Mouse (Mus musculus) thymus, postnatal 36 days (tissue): ENCODE measurements around the gene Mpz.

Experiments used
- DNase-seq, 2 experiments: peaks; one replicate each; pipeline ENCODE4 v3.0.0; 2022; ENCODE audit warnings: mixed read lengths in 2 of 2

The Mpz gene

GRCm38 (mm10) chr1:171149974-171150760, at the start of gene Mpz, which contains the start of gene Sdhc:
Gene Mpz (plus strand): TSS chr1:171150711.
Gene Sdhc (minus strand): TSS chr1:171150603.
- DNase-seq = peak; percentile 94 to 97

- DNase-seq = peak in 1 of 2 experiments; percentile 8
These were observed 49.5 kb upstream of the Mpz start for GRCm38 (mm10) chr1:171101033-171101432.

GRCm38 (mm10) chr1:171101733-171102546, 48.6 kb upstream of the Mpz start:
- peak; percentile 76 to 78 for DNase-seq

- DNase-seq = peak; percentile 83 to 89
These were observed 47.8 kb upstream of the Mpz start for GRCm38 (mm10) chr1:171102547-171103177.

- DNase-seq = peak in 1 of 2 experiments; percentile 48
These were observed 47.2 kb upstream of the Mpz start for GRCm38 (mm10) chr1:171103179-171103840.

- no peak for DNase-seq
These were observed 45.3 kb upstream of the Mpz start for GRCm38 (mm10) chr1:171105226-171105625.

- DNase-seq = no peak
These were observed 40.9 kb upstream of the Mpz start for GRCm38 (mm10) chr1:171109620-171110019.

- no peak for DNase-seq
These were observed 39.9 kb upstream of the Mpz start for GRCm38 (mm10) chr1:171110659-171111019.

- peak; percentile 89 to 92 for DNase-seq
These were observed 39.3 kb upstream of the Mpz start for GRCm38 (mm10) chr1:171111020-171111780.

- DNase-seq = peak; percentile 34 to 43
These were observed 38.5 kb upstream of the Mpz start for GRCm38 (mm10) chr1:171111781-171112575.

GRCm38 (mm10) chr1:171112986-171113385, 37.5 kb upstream of the Mpz start:
- DNase-seq = no peak

- peak; percentile 26 to 46 for DNase-seq
These were observed 36.6 kb upstream of the Mpz start, which contains the start of gene Cfap126 for GRCm38 (mm10) chr1:171113873-171114299. Gene Cfap126 (plus strand): TSS chr1:171113918.

GRCm38 (mm10) chr1:171116280-171116679, 34.2 kb upstream of the Mpz start:
- DNase-seq = no peak

GRCm38 (mm10) chr1:171118269-171118684, 32.2 kb upstream of the Mpz start:
- DNase-seq = peak; percentile 27 to 39

GRCm38 (mm10) chr1:171118996-171119395, 31.5 kb upstream of the Mpz start:
- no peak for DNase-seq

GRCm38 (mm10) chr1:171119405-171119804, 31.1 kb upstream of the Mpz start:
- DNase-seq = no peak

- no peak for DNase-seq
These were observed 29.6 kb upstream of the Mpz start for GRCm38 (mm10) chr1:171120893-171121292.

GRCm38 (mm10) chr1:171121839-171122238, 28.7 kb upstream of the Mpz start:
- DNase-seq = no peak

GRCm38 (mm10) chr1:171122932-171123331, 27.6 kb upstream of the Mpz start:
- DNase-seq = no peak

- no peak for DNase-seq
These were observed 26.1 kb upstream of the Mpz start for GRCm38 (mm10) chr1:171124398-171124797.

GRCm38 (mm10) chr1:171129251-171129650, 21.3 kb upstream of the Mpz start:
- DNase-seq = no peak
